Mouse (Mus musculus) limb, embryonic 14.5 days (tissue): ENCODE results near the gene Dhx29. TPM values are rescaled to one million over a fixed set of nuclear protein-coding genes. Genes with fewer than 3 reads are reported as not detected.
A peak's percentile ranks its signal among the peaks of the same experiment; 100 is the strongest.

Experiments used
- ATAC-seq: fragments of 200-750 bp; cut with Nextera tagmentation; 2 replicates; pipeline ENCODE4 v1.8.0; 2017; ENCODE audit warnings: low read depth, moderate number of reproducible peaks, moderate TSS enrichment; ENCODE audit not compliant: low FRiP score
- DNase-seq: peaks from one replicate; pipeline ENCODE4 v3.0.0-alpha.2; 2015; ENCODE audit warnings: low spot score
- H3K27ac ChIP-seq: fragments of 300-500 bp; sonication (generic); replicated peaks from 2 replicates; pipeline ENCODE4 v1.5.1; 2014; ENCODE audit warnings: low read depth, mild to moderate bottlenecking, low read length, moderate library complexity, mixed read lengths
- H3K27me3 ChIP-seq: fragments of 300-500 bp; sonication (generic); 2 replicates; pipeline ENCODE4 v1.6.1; 2014; ENCODE audit warnings: low read length, mixed read lengths; ENCODE audit not compliant: control insufficient read depth, insufficient read depth
- H3K36me3 ChIP-seq: fragments of 300-500 bp; sonication (generic); 2 replicates; pipeline ENCODE4 v1.6.1; 2014; ENCODE audit warnings: mild to moderate bottlenecking, low read length, moderate library complexity, mixed read lengths; ENCODE audit not compliant: control insufficient read depth, insufficient read depth
- H3K4me1 ChIP-seq: fragments of 300-500 bp; sonication (generic); 2 replicates; pipeline ENCODE4 v1.6.1; 2014; ENCODE audit warnings: antibody characterized with exemption, low read length, mixed read lengths; ENCODE audit not compliant: control insufficient read depth, insufficient read depth
- H3K4me2 ChIP-seq: fragments of 300-500 bp; sonication (generic); replicated peaks from 2 replicates; pipeline ENCODE4 v1.6.1; 2014; ENCODE audit warnings: low read depth, mild to moderate bottlenecking, low read length, moderate library complexity; ENCODE audit not compliant: severe bottlenecking
- H3K4me3 ChIP-seq: fragments of 300-500 bp; sonication (generic); replicated peaks from 2 replicates; pipeline ENCODE4 v1.5.1; 2014; ENCODE audit warnings: low read length
- H3K9ac ChIP-seq: fragments of 300-500 bp; sonication (generic); 2 replicates; pipeline ENCODE4 v1.6.1; 2014; ENCODE audit warnings: mild to moderate bottlenecking, low read depth, low read length, moderate library complexity; ENCODE audit not compliant: severe bottlenecking
- H3K9me3 ChIP-seq: fragments of 300-500 bp; sonication (generic); 2 replicates; pipeline ENCODE4 v1.6.1; 2016; ENCODE audit warnings: low read length; ENCODE audit not compliant: control insufficient read depth
- POLR2A ChIP-seq: fragments of 200-500 bp; IDR thresholded peaks from 2 replicates; pipeline ENCODE4 v1.8.0; 2012; ENCODE audit warnings: inconsistent platforms, mild to moderate bottlenecking, moderate library complexity, borderline replicate concordance; ENCODE audit not compliant: insufficient read depth, insufficient read length; ENCODE audit errors: extremely low read depth
- WGBS: fragments of 180-500 bp; shearing (Covaris S2); extraction: QIAGEN DNeasy Blood & Tissue Kit; methylation state at CpG from one replicate; pipeline ENCODE4 v1.1.7; 2014; 5-methylcytosine and 5-hydroxymethylcytosine counted together
- polyA plus RNA-seq, 2 experiments: library from polyadenylated mRNA; depleted of rRNA in 1 of 2; stranded (reverse) in 1 of 2; unstranded in 1 of 2; fragments of >200 nt; fragmentation: Nextera tagmentation in 1 of 2; extraction: Ambion mirVana in 1 of 2; gene quantifications; 2 replicates each; pipeline versions ENCODE4 v1.2.1 to v1.2.3; 2012 to 2014

Gene Dhx29
- polyA plus RNA-seq, 2 experiments: 13.2 to 20.5 TPM

DNA sequence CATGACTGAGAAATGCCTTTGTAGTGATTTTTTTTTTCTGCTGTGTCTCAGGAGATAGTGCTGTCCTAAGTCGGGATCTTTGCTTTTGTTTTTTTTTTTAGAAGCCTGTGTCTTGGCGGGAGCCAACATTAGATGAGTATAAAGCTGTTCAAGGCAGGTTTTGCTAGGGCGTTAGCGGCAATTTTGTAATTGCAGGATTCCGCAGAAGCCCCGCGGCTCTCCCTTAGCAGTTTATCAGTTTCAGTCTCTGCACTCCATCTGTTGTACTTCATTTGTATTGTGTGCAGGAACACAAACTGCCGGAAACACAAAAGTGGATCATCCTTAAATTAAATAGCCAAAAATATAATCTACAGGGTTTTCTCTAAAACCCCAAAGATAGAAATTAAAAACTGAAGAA lies 26.8 kb downstream of the Dhx29 start:
- Histone ChIP-seq H3K9ac (no peak overlapping the region), H3K9me3 (no peaks in the 10 kb centered on the region), H3K36me3 (peaks cover 80% of the 10 kb centered on the region), H3K27ac (no peak overlapping the region), H3K4me2 (no peak overlapping the region), H3K27me3 (no peaks in the 10 kb centered on the region), H3K4me3 (no peak overlapping the region), H3K4me1 (no peaks in the 10 kb centered on the region)
- no peak for TF ChIP-seq POLR2A
- no peak for DNase-seq
- no peak for ATAC-seq
- 94% methylated on average over 8 of the region's 8 CpGs for WGBS

GRCm38 (mm10) chr13:112963081-112963480 lies 35.8 kb downstream of the Dhx29 start:
- WGBS: 80% methylated on average over 5 of the region's 5 CpGs
- Histone ChIP-seq H3K27me3 (no peaks in the 10 kb centered on the region), H3K9me3 (no peaks in the 10 kb centered on the region), H3K4me3 (no peak overlapping the region), H3K4me1 (no peaks in the 10 kb centered on the region), H3K27ac (no peak overlapping the region), H3K36me3 (peaks cover 81% of the 10 kb centered on the region), H3K4me2 (no peak overlapping the region), H3K9ac (no peak overlapping the region)
- DNase-seq: no peak
- TF ChIP-seq POLR2A: no peak
- ATAC-seq: no peak

- no peak overlapping the region for H3K4me3 ChIP-seq
- H3K9me3 ChIP-seq: no peaks in the 10 kb centered on the region
- H3K36me3 ChIP-seq: peaks cover 83% of the 10 kb centered on the region
- H3K27me3 ChIP-seq: no peaks in the 10 kb centered on the region
- no peak overlapping the region for H3K27ac ChIP-seq
- no peak for DNase-seq
- H3K4me1 ChIP-seq: no peaks in the 10 kb centered on the region
- no peak for ATAC-seq
- TF ChIP-seq POLR2A: no peak
- H3K9ac ChIP-seq: no peak overlapping the region
- no peak overlapping the region for H3K4me2 ChIP-seq
- WGBS: 89% methylated on average over 12 of the region's 12 CpGs
Measured at GRCm38 (mm10) chr13:112964421-112964820, 37.2 kb downstream of the Dhx29 start.

- no peak overlapping the region for H3K27ac ChIP-seq
- no peaks in the 10 kb centered on the region for H3K9me3 ChIP-seq
- no peak for TF ChIP-seq POLR2A
- ATAC-seq (no peak), DNase-seq (no peak)
- H3K9ac ChIP-seq: no peak overlapping the region
- no peaks in the 10 kb centered on the region for H3K4me1 ChIP-seq
- WGBS: 88% methylated on average over 5 of the region's 5 CpGs
- no peaks in the 10 kb centered on the region for H3K27me3 ChIP-seq
- no peak overlapping the region for H3K4me2 ChIP-seq
- H3K36me3 ChIP-seq: peaks cover 60% of the 10 kb centered on the region
- H3K4me3 ChIP-seq: no peak overlapping the region
Measured at GRCm38 (mm10) chr13:112967267-112967666, 40.0 kb downstream of the Dhx29 start.

DNA sequence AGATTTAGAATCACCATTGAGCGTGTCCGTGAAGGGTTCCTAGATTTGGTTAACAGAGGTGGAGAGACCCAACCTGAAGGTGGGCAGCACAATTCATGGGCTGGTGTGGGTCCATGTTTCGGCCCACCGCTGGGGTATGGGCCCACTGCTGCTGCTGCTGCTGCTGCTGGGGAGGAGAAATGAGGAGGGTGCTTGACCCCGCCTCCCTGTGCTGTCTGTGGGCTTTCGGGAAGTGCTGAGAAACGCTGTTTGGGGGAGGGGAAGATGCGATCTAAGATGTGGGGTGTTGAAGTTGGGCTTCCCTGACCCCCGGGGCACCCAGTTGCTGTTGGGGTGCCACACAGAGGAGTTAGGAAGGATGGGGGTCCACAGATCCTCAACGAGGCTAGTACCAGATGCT lies 49.5 kb downstream of the Dhx29 start:
- no peak overlapping the region; the same call in 1 of the 2 replicates for H3K4me3 ChIP-seq
- H3K9me3 ChIP-seq: no peaks in the 10 kb centered on the region
- H3K4me2 ChIP-seq: peak overlapping the region; percentile 30; the same call in 1 of the 2 replicates
- H3K27me3 ChIP-seq: 0 out of 2 replicates have a peak, but pooled peaks cover 5% of the 10 kb centered on the region
- H3K27ac ChIP-seq: no peak overlapping the region
- no peaks in the 10 kb centered on the region for H3K36me3 ChIP-seq
- TF ChIP-seq POLR2A: no peak
- 43% methylated on average over 10 of the region's 10 CpGs for whole genome bisulfite sequencing
- no peak for ATAC-seq
- H3K9ac ChIP-seq: no peak overlapping the region
- no peaks in the 10 kb centered on the region for H3K4me1 ChIP-seq
- DNase-seq: no peak

DNA sequence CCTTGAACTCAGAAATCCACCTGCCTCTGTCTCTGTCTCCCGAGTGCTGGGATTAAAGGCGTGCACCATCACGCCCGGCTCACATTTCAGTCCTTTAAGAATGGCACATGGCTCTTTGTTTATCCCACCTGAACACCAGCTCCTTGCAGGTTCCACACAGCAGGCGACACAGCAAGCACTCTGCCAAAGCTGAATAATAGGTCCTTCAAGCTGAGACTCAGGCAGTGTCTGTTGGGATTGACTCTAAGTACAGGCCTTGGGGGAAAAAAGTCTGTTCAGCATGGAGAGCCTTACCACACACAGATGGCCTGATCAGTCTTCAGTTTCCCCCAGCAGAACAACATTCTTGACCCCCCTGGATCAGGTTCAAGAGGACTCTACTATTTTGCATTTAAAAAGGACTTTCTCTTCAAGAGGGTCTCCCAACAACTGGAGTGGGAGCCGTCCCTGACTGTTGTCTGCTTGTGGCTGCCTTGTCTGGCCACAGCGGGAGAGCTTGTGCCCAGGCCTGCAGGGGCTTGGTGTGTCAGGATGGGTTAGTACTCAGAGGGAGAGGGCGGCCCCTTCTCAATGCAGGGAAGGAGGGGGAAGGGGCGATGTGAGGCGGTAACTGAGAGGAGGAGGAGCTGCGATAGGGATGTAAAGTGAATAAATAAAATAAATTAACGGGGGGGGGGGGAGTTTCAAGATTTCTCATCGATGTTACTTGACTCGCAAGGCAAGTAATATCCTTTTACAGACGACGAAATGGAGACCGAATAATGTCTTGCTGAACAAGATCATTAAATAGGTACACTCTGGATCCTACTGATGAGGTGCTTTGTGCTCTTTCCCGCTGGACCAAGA lies 58.6 kb downstream of the Dhx29 start:
- peaks cover 25% of the 10 kb centered on the region for H3K4me1 ChIP-seq
- peaks cover 53% of the 10 kb centered on the region for H3K27me3 ChIP-seq
- 4% methylated on average over 17 of the region's 18 CpGs for WGBS
- TF ChIP-seq POLR2A: no peak
- peak overlapping the region; percentile 54; the same call in 1 of the 2 replicates for H3K4me3 ChIP-seq
- no peaks in the 10 kb centered on the region for H3K9me3 ChIP-seq
- no peak overlapping the region for H3K27ac ChIP-seq
- no peaks in the 10 kb centered on the region for H3K36me3 ChIP-seq
- no peak for ATAC-seq
- H3K4me2 ChIP-seq: no peak overlapping the region
- no peak overlapping the region for H3K9ac ChIP-seq
- no peak for DNase-seq
